Mouse (Mus musculus) bone marrow, adult 2 months (tissue): ENCODE results near the gene Magi2. TPM values are rescaled to one million over a fixed set of nuclear protein-coding genes. Genes with fewer than 3 reads are reported as not detected.
"Not testable (repeated sequence)": the region's sequence is repeated elsewhere in the genome, so short reads cannot be mapped to it uniquely, and the experiment has no call there.

Experiments used
- H3K27ac ChIP-seq: fragments of 200-500 bp; 2 replicates; pipeline ENCODE4 v1.5.1; 2012; ENCODE audit warnings: low read depth, mild to moderate bottlenecking, control low read depth, inconsistent platforms, low read length; ENCODE audit not compliant: control insufficient read depth, poor library complexity, insufficient read depth
- H3K4me1 ChIP-seq: fragments of 200-500 bp; 2 replicates; pipeline ENCODE4 v1.6.1; 2011; ENCODE audit warnings: low read length; ENCODE audit not compliant: control insufficient read depth, insufficient read depth
- H3K4me3 ChIP-seq: fragments of 200-500 bp; replicated peaks from 2 replicates; pipeline ENCODE3; 2011; ENCODE audit warnings: mild to moderate bottlenecking, low read depth, low read length, control low read depth; ENCODE audit not compliant: control insufficient read depth
- CTCF ChIP-seq: fragments of 200-500 bp; IDR thresholded peaks from 2 replicates; pipeline ENCODE4 v1.5.1; 2011; ENCODE audit warnings: low read length, control low read depth; ENCODE audit not compliant: control insufficient read depth, insufficient read depth
- POLR2A ChIP-seq: fragments of 200-500 bp; IDR thresholded peaks from 2 replicates; pipeline ENCODE4 v1.6.1; 2011; ENCODE audit warnings: low read depth, mild to moderate bottlenecking, control low read depth, low read length, borderline replicate concordance; ENCODE audit not compliant: control insufficient read depth
- WGBS: fragments of 180-500 bp; shearing (Covaris S2); methylation state at CpG from one replicate; pipeline ENCODE4 v1.1.7; 2018; 5-methylcytosine and 5-hydroxymethylcytosine counted together
- polyA plus RNA-seq: library from polyadenylated mRNA; stranded (reverse); fragments of >200 nt; gene quantifications from 2 replicates; pipeline ENCODE4 v1.2.4, GENCODE M21; 2011; ENCODE audit warnings: low replicate concordance; ENCODE audit not compliant: missing spikeins, insufficient read depth, insufficient read length

Magi2 gene
- polyA plus RNA-seq, 1 experiment, result 0.47 TPM

GRCm38 (mm10) chr5:20251541-20251940 lies 1024.7 kb downstream of the Magi2 start:
- no peak for TF ChIP-seq CTCF
- no peak for TF ChIP-seq POLR2A
- H3K4me3 ChIP-seq, result no peak overlapping the region
- no peak overlapping the region for H3K27ac ChIP-seq
- 78% methylated on average over 6 of the region's 6 CpGs for WGBS
- no peaks in the 10 kb centered on the region for H3K4me1 ChIP-seq

DNA sequence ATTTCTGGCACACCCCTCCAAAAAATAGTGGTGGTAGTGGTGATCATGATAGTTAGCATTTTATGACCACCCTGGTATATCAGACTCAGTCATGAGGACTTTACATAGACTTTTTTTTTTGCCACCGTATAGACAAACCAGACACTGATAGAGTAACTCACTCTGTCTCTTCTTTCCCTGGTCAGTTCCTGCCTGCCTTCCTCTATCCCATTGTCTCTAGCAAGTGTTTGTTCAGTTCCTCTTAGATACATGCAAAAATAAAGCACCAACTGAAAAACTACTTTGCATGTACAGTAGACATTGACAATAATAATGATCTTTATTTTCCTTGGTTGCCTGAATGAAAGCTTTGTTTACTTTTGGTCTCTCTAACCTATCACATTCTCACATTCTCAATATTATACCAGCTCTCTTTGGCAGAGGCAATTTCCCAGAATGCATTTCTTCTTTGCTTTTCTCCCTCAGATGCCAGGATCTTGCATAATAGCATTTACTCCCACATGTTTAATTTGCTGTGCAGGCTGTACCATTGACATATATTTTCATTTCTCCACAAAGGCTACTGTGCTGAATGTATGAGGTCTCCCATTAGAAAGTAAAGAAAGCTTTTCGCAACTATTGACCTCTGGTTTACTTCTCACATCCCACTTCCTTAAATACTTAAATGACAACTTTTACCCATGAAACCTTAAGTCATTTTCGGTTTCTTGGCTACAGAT lies 1029.5 kb downstream of the Magi2 start:
- Histone ChIP-seq H3K4me3 (no peak overlapping the region), H3K27ac (no peak overlapping the region), H3K4me1 (no peaks in the 10 kb centered on the region)
- TF ChIP-seq CTCF, result no peak
- no peak for TF ChIP-seq POLR2A
- WGBS, result 32% methylated on average over 3 of the region's 3 CpGs

DNA sequence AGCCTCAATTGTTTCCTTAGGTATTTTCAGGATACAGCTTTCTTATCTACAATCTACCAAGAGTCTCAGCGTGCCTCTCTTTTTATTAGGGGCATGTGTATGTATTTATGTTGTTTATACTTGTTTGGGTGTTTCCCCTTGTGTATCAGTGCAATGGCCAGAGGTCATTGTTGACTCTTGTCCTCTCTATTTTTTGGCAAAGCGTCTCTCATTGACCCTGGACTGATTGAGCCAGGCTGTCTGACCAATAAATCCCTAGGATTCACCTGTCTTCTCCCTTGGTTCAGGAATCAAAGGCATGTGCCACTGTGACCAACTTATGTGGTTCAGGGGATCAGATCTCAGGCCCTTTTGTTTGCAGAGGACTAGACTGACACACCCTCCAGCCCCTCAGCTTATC lies 1030.1 kb downstream of the Magi2 start:
- WGBS, result 46% methylated on average over 2 of the region's 2 CpGs

DNA sequence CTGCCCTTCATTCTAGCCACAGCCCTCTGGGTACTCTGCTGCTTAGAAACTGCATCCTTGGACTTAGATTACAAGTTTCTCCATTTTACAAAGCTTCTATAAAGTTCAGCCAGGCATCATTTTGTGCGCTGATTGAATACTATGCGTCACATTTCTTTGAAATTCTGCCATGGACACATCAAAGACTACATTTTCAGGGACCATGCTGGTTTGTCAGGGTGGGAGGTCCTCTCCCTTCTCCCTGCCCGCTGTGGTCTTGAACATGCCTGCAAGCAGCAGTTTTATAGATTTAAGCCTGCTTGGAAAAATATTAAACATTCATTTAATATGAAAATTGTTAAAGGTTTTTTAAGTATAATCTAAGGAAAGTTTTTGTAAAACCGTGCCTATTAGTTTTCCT lies 1030.6 kb downstream of the Magi2 start:
- no peak for TF ChIP-seq POLR2A
- TF ChIP-seq CTCF, result no peak
- 78% methylated on average over 4 of the region's 4 CpGs for whole genome bisulfite sequencing
- H3K27ac ChIP-seq, result no peak overlapping the region
- no peaks in the 10 kb centered on the region for H3K4me1 ChIP-seq
- no peak overlapping the region for H3K4me3 ChIP-seq

More for the DNA sequence above, 1030.1 kb downstream of the Magi2 start:
- Histone ChIP-seq H3K4me1 (no peaks in the 10 kb centered on the region), H3K27ac (no peak overlapping the region), H3K4me3 (no peak overlapping the region)
- TF ChIP-seq POLR2A (no peak), CTCF (no peak)

DNA sequence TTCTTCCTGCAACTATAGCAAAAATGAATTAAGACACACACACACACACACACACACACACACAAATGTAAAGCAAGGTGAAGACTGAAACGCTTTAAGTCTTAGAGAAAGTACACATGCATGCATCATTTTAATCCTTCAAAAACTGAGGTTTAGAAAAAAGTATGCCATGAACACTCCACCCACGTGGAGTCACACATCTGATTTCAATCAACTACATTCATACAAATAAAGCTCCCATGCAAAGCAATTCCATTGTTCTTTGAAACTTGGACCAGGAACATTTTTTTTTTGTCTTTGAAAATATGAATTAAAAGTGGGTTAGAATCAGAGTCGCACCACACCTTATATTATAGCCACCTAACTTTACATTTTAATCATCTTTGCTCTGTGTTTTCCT lies 1032.9 kb downstream of the Magi2 start:
- Histone ChIP-seq H3K4me1 (no peaks in the 10 kb centered on the region), H3K27ac (no peak overlapping the region), H3K4me3 (no peak overlapping the region)
- 66% methylated on average over 3 of the region's 3 CpGs for WGBS
- TF ChIP-seq CTCF (no peak), POLR2A (no peak)

GRCm38 (mm10) chr5:20272680-20273079 lies 1045.8 kb downstream of the Magi2 start:
- not testable (repeated sequence) for H3K4me3 ChIP-seq, H3K4me1 ChIP-seq, H3K27ac ChIP-seq
- WGBS, result 62% methylated on average over 1 of the region's 1 CpGs

DNA sequence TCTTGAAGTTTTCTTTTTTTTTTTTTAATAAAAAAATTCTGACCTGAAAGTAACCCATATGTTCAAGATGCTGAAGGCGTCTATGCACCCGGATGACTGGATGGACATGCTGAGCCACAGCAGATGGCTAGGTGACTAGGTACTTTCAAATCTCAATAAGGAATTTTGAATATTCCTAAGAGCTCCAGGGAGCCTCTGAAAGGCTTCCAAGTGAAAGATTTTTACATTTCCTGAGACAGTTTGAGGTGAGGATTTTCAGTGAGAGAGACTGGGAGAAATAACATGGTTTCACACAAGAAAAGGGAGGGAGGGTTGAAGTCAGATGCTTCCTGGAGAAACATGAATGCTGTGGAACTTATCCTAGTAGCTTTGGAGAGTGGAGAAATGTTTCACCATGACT lies 1048.8 kb downstream of the Magi2 start:
- 87% methylated on average over 2 of the region's 2 CpGs for WGBS

GRCm38 (mm10) chr5:20285080-20285840 lies 1058.4 kb downstream of the Magi2 start:
- TF ChIP-seq POLR2A (no peak), CTCF (no peak)
- WGBS, result 82% methylated on average over 8 of the region's 8 CpGs
- no peak overlapping the region for H3K4me3 ChIP-seq

More for the DNA sequence above, 1048.8 kb downstream of the Magi2 start:
- Histone ChIP-seq H3K4me3 (no peak overlapping the region), H3K27ac (no peak overlapping the region), H3K4me1 (no peaks in the 10 kb centered on the region)
- TF ChIP-seq POLR2A, result no peak
- TF ChIP-seq CTCF, result no peak

GRCm38 (mm10) chr5:20294521-20294920 lies 1067.7 kb downstream of the Magi2 start:
- TF ChIP-seq POLR2A (no peak), CTCF (no peak)
- Histone ChIP-seq H3K27ac (no peak overlapping the region), H3K4me1 (no peaks in the 10 kb centered on the region), H3K4me3 (no peak overlapping the region)
- 82% methylated on average over 11 of the region's 11 CpGs for WGBS

More at GRCm38 (mm10) chr5:20285080-20285840, 1058.4 kb downstream of the Magi2 start:
- Histone ChIP-seq H3K27ac (no peak overlapping the region), H3K4me1 (no peaks in the 10 kb centered on the region)
